Mouse (Mus musculus) left cerebral cortex, adult 11 months (tissue): ENCODE results near the gene Olfr859.
"Not testable (repeated sequence)": the region's sequence is repeated elsewhere in the genome, so short reads cannot be mapped to it uniquely, and the experiment has no call there.

Experiments used
- DNase-seq: peaks from one replicate; pipeline ENCODE4 v3.0.0; 2022; ENCODE audit warnings: low spot score

Gene Olfr859

DNA sequence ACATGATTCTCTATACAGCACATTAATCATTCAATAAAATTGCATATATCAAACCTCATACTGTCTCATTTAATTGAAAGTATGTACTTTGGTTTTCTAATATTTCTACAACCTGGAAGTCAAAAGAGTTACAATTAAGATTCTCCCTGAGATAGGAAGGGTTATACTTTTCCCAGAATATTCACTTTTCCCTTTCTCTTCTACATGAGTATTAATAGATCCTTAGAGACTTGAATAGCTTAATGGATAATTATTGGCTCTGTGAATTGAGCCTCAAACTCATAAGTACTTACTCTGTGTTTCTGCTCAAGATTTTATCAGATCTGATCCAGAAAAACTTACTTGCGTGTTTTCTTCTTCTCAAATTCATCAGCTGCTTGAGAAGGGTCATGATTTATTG lies at the start of gene Olfr859:
Olfr859 (plus strand) TSS at position 301 of the 400 bp plus-strand sequence.
- DNase-seq, result not testable (repeated sequence)

DNA sequence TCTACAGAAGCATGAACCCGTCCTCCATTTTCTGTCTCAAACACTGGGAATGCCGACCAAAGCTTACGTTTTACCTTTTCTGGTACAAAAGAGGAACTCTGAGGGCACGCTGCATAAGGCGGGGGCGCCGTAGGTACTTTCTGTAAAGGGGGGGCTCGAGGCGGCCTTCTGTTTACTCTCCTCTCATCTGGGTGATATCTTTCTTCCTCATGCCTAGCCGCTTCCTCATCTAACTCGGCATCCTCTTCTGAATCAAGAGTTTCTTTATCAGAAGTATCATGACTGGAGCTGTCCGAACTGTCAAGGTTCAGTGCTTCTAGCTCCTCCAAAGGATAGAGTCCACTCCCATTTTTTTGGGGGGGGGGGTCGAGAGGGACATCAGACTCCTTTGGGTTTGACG lies 35.6 kb upstream of the Olfr859 start:
- DNase-seq, result no peak

DNA sequence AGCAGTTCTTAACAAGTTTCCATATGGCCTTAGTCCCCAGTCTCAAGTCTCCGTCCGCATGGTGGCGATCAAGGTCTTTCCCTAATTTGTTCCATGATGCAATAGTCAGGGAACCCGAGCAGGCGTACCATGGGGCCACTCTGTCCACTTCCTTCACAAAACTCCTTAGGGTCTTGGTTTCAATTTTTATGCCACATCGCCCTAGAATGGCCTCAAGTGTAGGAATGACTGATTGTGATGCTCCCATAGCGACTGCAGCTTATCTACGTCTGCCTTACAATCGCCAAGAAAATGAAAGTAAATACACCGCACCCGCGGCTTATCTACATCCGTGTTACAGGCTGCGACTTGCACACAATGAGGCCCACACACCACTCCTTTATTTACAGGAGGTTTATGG lies 35.0 kb upstream of the Olfr859 start:
- no peak for DNase-seq

DNA sequence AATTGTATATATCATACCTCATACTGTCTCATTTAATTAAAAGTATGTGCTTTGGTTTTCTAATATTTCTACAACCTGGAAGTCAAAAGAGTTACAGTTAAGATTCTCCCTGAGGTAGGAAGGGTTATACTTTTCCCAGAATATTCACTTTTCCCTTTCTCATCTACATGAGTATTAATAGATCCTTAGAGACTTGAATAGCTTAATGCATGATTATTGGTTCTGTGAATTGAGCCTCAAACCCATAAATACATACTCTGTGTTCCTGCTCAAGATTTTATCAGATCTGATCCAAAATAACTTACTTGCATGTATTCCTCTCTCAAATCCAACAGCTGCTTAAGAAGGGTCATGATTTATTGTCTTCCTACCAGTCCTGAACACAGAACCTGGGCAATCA lies 24.7 kb upstream of the Olfr859 start, which contains the start of gene Olfr58:
Olfr58 (plus strand) TSS at position 301 of the 400 bp plus-strand sequence.
- DNase-seq, result no peak

DNA sequence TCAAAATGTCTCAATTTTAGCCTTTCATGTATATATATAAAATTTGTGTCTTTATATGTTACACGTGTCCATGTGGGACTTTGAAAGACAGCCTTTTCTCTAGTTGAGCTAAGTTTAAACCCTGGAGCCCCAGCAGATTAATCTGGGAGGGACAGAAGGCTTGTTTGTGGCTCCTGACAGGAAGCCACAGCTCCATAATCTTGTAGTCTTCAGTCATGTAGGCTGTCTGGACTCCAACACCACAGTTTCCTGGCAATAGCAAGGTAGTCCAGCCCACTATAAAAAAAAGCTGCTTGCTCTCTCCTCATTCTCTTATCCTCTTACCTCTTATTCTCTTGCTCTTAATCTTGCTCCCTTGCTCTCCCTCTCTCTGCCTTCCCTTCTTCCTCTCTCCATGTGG lies 1.7 kb upstream of the Olfr859 start:
- no peak for DNase-seq

DNA sequence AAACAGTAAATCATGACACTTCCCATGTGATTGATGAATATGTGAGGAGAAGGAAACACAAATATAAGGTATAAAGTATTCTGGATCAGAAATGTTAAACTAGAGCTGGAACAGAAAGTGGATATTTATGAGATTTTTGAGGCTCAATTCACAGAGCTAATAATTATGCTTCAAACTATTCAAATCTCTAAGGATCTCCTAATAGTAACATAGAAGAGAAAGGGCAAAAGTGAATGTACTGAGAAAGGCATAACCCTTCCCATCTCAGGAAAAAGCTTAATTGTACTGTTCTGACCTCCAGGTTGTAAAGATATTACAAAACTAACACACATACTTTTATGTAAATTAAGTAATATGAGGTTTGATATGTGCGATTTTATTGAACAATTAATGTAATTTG lies 44.9 kb downstream of the Olfr859 start, which contains the start of gene Olfr860:
Olfr860 (minus strand) TSS at position 101 of the 400 bp plus-strand sequence.
- no peak for DNase-seq
